Mouse (Mus musculus) right cerebral cortex, adult 2 months (tissue): ENCODE measurements around the gene Krtap9-3.
"Not testable (repeated sequence)": the region's sequence is repeated elsewhere in the genome, so short reads cannot be mapped to it uniquely, and the experiment has no call there.

Source experiments
- DNase-seq, 2 experiments: peaks; one replicate each; pipeline ENCODE4 v3.0.0; 2021 to 2022; ENCODE audit warnings: low spot score in 2 of 2

Gene Krtap9-3

DNA sequence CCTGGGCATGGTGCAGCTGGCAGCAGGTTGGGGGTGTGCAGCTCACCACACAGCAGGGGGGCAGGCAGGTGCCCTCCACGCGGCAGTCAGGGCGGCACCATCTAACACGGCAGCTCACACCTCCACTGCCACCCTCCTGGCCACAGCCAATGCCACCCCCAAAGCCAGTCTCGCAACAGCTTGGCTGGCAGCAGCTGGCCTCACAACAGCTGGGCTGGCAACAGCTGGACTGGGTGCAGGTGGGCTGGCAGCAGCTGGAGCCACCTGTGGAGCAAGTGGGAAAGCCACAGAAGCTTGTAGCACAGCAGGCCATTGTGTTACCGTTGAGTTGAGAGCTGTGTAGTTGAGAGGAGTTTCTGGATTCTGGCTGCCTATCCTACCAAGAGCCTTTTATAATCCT is at the start of gene Krtap9-3:
Krtap9-3 (minus strand) TSS at position 364 of the 400 bp plus-strand sequence.
- DNase-seq, result not testable (repeated sequence)

DNA sequence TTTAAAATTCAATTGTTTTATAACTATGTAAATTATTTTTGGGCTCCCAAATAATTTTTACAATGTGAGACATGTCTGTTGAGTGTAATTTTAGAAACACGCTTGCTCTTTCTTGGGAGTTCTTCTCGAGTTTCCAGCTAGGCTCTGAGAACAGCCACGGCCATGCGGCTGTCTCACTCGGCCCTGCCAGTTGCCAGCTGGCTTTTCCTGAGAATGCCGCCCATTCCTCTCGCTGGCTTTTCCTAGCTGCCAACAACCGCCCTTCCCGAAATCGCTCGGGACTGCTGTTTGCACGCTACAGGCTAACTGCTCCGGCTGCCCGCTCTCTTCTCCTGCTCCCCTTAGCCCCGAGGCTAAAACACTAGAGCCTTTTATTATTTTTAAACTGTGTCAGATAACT is 48.5 kb upstream of the Krtap9-3 start:
- peak; percentile 13 to 19 for DNase-seq

DNA sequence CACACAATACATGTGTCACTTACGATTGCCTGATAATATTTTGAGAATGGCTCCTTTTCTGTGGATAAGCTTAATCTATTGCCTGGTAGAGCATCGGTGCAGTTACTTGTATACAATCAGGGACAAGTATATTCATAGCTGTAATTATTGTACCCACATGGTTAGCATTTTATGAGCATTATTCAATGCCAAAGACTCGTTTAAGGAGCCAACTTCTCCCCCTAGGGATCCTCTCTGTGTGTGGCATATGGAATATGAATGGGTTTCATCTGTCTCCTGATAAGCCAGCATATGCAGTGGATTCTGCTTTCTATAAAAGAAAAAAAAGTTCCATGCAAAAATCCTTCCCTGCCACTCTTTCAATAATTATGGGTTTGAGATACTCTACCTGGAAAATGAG is 46.4 kb upstream of the Krtap9-3 start:
- no peak for DNase-seq

DNA sequence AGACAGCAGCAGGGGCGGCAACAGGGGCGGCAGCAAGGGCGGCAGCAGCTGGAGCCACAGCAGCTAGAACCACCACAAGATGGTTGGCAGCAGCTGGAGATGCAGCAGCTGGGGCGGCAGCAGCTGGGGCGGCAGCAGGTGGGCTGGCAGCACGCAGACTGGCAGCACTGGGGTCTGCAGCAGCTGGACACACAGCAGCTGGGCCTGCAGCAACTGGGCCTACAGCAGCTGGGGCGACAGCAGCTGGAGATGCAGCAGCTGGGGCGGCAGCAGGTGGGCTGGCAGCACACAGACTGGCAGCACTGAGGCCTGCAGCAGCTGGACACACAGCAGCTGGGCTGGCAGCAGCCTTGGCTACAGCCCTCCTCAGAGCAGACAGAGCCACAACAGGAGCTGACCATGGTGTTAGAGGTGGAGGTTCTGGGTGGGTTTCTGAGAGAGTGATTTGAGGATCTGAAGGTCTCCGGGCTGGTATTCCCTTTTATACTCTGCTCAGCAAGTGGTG is 45.8 kb upstream of the Krtap9-3 start, which contains the start of gene Krtap4-7:
Krtap4-7 (minus strand) TSS at position 455 of the 505 bp plus-strand sequence.
- not testable (repeated sequence) for DNase-seq

DNA sequence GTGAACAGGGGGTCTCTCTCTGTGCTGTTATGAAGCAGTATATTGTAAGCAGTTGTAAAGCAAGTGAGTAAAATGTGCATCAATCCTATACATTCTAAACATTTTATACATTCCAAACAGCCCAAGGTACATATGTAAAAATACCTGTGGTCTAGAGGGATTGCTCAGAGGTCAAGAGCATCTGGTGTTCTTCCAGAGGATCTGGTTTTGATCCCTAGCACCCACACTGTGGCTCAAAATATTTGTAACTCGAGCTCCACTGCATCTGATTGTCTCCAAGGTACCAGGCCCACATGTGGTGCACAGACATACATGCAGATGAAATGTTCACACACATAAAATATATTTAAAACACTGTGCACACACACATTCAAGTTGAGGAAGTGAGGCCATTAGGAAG is 43.0 kb upstream of the Krtap9-3 start:
- no peak for DNase-seq

DNA sequence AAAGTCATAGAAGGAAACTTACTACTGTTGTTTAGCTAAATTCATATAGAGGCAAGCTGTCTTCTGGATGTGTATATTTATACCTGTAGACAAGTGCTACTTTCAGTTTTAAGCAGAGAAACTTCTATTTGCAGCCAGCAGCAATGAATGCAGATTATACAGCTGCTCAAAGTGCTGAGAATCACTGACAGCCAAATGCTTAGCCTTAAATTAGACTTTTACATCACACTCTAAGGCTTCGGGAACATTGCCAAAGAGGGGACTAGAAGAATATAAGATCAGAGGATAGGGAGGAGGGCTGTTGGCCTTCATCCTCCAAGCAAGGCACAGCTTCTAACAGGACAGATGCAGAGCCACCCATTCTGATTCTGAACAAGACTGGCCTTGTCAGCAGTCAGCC is 39.2 kb upstream of the Krtap9-3 start:
- no peak for DNase-seq

DNA sequence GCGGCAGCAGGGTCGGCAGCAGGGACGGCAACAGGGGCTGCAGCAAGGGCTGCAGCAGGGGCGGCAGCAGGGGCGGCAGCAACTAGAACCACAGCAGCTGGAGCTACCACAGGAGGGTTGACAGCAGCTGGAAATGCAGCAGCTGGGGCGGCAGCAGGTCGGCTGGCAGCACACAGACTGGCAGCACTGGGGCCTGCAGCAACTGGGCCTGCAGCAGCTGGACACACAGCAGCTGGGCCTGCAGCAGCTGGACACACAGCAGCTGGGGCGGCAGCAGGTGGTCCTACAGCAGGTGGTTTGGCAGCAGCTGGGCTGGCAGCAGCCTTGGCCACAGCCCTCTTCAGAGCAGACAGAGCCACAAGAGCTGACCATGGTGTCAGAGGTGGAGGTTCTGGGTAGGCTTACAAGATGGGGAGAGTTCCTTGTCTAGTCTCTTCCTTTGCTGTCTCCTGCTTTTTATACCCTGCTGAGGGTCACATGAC is 36.8 kb upstream of the Krtap9-3 start, which contains the start of gene Krtap4-2:
Krtap4-2 (minus strand) TSS at position 432 of the 482 bp plus-strand sequence.
- DNase-seq, result no peak

DNA sequence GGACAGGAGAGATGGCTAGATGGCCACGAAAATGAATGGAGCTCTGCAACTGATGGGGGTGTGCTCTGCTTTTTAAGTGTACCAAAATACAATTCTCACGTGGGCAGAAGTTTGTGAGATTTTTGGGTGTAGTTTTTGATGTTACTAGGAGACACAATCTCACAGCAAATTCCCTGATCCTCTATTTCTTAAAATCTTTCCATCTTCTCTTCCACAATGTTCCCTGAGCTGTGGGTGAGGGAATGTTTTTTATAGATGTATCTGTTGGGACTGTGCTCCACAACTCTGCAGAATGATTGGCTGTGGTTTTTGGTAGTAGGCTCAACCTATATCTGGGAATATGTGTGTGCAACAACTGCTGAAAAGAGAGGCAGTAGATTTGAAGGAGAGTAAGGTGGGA is 35.4 kb upstream of the Krtap9-3 start:
- DNase-seq, result peak in 1 of 2 experiments; percentile 15

DNA sequence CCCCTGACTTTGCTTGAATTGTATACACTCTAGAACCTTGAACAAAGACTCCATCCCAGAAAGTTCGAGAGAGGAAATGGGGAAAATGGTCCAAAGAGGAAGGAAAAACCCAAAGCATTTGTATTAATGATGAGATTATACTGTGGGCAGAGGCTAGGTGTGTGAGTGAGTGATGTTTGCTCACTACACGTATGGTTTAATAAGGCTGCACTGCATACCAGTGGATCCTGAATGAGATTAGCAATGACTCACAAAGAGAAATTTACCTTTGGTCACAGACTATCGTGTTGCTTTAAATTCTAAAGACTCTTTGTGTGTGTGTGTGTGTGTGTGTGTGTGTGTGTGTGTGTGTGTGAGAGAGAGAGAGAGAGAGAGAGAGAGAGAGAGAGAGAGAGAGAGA is 33.0 kb upstream of the Krtap9-3 start:
- no peak for DNase-seq

DNA sequence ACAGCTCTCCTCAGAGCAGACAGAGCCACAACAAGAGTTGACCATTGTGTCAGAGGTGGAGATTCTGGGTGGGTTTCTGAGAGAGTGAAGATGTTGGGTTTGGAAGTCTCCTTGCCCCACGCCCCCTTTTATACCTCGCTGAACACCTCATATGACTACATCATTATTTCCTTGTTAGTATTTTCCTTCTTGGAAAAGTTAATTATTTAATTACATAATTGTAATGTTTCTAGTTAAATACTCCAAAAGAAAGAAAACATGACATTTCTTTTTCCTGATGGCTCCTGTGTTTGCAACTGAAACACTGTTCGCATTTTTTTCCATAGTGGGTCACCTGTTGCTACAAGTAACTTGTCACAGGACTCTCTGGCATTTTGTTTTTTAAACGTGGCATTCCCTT is 30.2 kb upstream of the Krtap9-3 start, which contains the start of gene Krtap4-1:
Krtap4-1 (minus strand) TSS at position 101 of the 400 bp plus-strand sequence.
- DNase-seq, result no peak

DNA sequence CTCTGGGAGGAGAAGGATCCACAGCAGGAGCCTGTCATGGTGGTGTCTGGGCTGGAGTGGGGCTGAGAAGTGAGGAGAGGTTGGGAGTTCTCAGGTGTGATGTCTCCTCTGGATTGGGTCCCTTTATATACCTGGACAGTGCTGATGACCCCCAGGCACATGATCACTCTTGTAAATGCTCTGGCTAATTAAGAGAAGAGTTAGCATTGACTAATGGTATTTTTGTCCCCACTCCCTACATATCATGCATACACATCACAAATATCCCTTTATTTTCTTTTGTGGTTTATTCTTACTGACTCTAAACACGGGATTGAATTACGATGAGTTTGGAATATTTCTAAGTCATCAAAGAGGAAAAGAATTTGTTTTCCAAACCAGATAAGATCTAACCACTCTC is 22.4 kb upstream of the Krtap9-3 start, which contains the start of gene Gm11562:
Gm11562 (minus strand) TSS at position 101 of the 400 bp plus-strand sequence.
- DNase-seq, result no peak

DNA sequence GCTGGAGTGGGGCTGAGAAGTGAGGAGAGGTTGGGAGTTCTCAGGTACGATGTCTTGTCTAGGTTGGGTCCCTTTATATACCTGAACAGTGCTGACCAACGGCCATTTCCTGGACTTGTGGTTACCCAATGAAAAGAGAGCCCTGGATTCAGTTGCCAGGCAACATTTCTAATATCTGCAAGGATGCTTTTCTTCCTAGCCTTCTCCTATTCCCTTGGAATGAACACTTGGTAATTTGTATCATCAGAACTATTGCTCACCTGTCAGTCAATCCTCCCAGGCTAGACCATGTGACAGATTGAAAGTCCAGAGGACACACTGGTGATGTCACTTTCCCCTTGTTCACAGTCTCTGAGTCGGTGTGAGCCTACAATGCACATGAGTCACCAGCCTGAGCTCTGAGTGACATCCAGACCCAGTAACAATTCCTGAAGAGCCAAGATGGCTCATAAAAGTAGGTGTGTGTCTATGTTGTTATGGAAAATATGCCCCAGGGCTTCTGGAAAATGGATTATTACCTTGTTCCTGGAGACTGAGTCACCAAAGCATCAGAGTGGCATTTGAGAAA is 17.0 kb upstream of the Krtap9-3 start, which contains the start of gene Krtap2-4:
Krtap2-4 (minus strand) TSS at position 51 of the 568 bp plus-strand sequence.
- DNase-seq, result no peak

DNA sequence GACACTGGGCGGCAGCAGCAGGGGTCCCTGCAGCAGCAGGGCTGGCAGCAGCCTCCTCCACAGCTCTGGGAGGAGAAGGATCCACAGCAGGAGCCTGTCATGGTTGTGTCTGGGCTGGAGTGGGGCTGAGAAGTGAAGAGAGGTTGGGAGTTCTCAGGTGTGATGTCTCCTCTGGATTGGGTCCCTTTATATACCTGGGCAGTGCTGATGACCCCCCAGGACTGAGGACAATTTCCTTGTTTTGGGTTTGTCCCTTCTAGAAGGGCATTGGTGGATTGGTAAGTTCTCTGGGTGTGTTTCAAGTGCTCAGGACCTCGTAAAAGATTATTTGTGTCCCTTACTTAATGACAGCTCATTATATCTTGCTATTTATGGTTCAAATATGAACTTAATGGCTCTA is 12.2 kb upstream of the Krtap9-3 start, which contains the start of gene Gm11937:
Gm11937 (minus strand) TSS at position 101 of the 400 bp plus-strand sequence.
- DNase-seq, result not testable (repeated sequence)

DNA sequence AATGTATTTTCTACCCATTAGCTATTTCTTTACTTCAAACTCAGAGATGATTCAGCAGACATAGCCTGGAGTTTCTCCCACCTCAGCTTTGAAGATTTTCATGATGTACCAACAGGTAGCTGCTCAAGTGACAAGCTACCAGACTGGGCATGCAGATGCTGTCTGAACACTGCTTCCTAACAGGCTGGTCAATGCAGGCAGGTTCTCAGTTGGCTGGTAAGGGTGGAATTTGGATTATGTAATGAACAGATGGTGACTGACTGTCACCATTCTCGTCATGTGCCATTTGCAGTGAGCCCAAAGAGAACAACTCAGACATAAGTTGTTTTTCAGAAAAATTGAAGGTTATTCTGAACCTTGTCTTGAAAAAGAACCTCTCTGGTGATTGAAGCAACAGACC is 11.2 kb upstream of the Krtap9-3 start:
- DNase-seq, result peak; percentile 49 to 50

DNA sequence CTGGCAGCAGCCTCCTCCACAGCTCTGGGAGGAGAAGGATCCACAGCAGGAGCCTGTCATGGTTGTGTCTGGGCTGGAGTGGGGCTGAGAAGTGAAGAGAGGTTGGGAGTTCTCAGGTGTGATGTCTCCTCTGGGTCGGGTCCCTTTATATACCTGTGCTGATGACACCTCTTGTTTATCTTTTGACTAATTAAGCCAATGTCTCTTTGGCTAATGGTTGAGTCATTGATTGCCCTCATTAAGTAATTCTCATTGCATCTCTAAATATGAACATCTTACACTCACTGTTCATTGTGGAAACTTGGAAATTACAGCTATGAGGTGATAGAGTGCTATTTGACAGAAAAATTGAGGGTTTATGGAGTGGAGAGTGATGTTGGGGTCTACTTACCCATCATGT is 5.3 kb upstream of the Krtap9-3 start, which contains the start of gene Gm11938:
Gm11938 (minus strand) TSS at position 101 of the 400 bp plus-strand sequence.
- not testable (repeated sequence) for DNase-seq

DNA sequence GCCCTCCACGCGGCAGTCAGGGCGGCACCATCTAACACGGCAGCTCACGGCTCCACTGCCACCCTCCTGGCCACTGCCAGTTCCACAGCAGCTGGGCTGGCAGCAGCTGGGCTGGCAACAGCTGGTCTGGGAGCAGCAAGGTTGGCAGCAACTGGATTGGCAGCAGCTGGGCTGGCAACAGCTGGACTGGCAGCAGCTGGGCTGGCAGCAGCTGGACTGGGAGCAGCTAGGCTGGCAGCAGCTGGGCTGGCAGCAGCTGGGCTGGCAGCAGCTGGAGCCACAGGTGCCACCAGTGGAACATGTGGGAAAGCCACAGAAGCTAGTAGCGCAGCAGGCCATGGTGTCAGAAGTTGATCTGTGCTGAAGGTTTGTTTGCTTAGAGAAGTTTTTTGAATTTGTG is 6.9 kb downstream of the Krtap9-3 start, which contains the start of gene Krtap1-3:
Krtap1-3 (minus strand) TSS at position 359 of the 400 bp plus-strand sequence.
- DNase-seq, result no peak

DNA sequence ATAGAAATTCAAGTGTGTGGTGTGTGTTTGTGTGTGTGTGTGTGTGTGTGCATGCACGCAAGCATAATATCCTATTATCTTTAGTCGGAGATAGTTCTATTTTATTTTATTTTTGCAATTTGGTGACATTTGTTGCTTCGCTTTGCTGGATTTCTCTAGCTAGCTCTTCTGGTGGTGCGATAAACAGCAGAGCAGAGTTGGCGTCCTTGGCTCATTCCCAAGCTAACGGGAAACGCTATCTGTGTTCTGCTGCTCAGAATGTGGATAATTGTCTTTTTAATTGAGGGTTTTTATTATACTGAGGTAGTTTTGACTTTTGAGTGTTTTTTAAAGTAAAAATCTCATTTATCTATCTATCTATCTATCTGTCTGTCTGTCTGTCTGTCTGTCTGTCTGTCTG is 12.8 kb downstream of the Krtap9-3 start:
- peak; percentile 17 to 19 for DNase-seq

DNA sequence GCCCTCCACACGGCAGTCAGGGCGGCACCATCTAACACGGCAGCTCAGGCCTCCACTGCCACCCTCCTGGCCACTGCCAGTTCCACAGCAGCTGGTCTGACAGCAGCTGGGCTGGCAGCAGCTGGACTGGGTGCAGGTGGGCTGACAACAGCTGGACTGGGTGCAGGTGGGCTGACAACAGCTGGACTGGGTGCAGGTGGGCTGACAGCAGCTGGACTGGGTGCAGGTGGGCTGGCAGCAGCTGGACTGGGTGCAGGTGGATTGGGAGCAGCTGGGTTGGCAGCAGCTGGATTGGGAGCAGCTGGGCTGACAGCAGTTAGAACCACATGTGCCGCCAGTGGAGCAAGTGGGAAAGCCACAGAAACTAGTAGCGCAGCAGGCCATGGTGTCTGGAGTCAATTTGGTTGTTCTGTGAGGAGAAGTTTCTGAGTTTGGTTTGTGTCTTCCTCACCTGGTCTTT is 14.6 kb downstream of the Krtap9-3 start, which contains the start of gene Krtap1-4:
Krtap1-4 (minus strand) TSS at position 410 of the 460 bp plus-strand sequence.
- no peak for DNase-seq

DNA sequence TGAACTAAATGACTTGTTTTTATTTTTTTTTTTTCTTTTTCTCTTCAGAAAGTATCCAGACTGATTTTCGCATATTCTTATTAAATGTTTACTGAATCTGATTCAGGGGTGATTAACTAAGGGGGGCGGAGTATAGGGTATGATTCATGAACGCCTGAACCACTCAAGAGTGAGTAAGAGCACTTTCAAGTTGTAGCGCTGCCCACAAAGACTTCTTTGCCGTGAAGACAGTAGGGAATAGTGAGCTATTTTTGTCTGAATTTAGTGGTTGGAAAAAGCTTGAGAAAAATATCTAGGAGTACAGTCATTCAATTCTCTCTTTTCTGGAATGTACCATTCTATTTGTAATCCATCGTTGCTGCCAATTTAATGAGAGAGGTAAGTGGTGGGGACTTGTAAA is 16.3 kb downstream of the Krtap9-3 start:
- peak in 1 of 2 experiments; percentile 25 for DNase-seq

DNA sequence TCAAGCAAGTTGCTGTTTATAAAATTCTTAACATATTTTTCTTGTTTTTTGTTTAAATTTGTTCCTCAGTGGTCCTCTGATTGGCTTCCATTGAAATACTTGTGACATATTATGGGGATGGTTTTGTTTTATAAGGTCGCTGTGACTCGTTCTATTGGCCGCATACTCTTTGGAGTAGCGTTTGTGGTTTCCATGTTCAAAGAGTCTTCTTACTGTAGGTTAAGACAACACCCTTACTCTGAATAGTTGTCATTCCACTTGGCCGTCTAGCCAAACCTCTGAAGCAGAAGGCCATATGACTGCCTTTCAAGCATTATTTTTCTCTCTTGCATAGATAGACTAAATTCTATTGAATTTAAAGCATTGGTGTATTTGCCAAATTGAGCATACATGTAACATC is 16.9 kb downstream of the Krtap9-3 start:
- DNase-seq, result no peak

DNA sequence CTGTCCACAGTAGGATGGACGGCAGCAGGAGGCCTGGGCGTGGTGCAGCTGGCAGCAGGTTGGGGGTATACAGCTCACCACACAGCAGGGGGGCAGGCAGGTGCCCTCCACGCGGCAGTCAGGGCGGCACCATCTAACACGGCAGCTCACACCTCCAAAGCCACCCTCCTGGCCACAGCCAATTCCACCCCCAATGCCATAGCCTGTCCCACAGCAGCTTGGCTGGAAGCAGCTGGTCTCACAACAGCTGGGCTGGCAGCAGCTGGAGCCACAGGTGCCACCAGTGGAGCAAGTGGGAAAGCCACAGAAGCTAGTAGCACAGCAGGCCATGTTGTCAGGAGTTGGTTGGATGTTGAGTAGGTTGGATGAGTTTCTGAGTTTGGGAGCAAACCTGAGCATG is 17.3 kb downstream of the Krtap9-3 start, which contains the start of gene Krtap1-5:
Krtap1-5 (minus strand) TSS at position 381 of the 400 bp plus-strand sequence.
- DNase-seq, result no peak

DNA sequence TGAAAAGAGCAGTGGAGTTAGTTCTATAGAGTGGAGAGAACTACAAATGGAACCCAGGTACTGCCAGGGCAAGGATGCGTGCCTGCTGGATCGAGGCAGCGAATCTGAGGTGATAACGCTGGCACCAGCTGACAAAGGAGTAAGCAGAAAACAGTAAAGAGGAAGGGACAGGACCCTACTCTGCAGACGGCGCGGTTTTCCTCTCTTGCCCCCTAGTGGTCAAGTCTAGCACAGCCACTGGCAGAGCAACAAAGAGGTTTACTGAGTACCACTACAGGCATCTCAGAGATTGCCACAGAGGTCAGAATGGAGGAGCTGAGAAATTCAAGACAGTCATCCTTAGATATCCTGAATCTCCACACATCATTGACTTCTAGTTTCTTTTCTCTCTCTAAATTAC is 23.8 kb downstream of the Krtap9-3 start:
- DNase-seq, result peak; percentile 58 to 63
